Mouse (Mus musculus) kidney, adult 8-10 months (tissue): Measurements from ENCODE around the gene Mapre1.
A peak's percentile ranks its signal among the peaks of the same experiment; 100 is the strongest.

Source experiments
- DNase-seq, 2 experiments: peaks; one replicate each; pipeline ENCODE4 v3.0.0; 2022

Mapre1 gene

GRCm38 (mm10) chr2:153779394-153779981 is 38.4 kb downstream of the Mapre1 start, which contains the start of gene Efcab8:
Gene Efcab8 (plus strand): TSS chr2:153779931.
- DNase-seq = no peak

- DNase-seq = no peak
Observed at GRCm38 (mm10) chr2:153781181-153781580, 40.1 kb downstream of the Mapre1 start.

- no peak for DNase-seq
Observed at GRCm38 (mm10) chr2:153784668-153785067, 43.6 kb downstream of the Mapre1 start.

GRCm38 (mm10) chr2:153793366-153793765 is 52.3 kb downstream of the Mapre1 start:
- no peak for DNase-seq

- peak in 1 of 2 experiments; percentile 16 for DNase-seq
Observed at GRCm38 (mm10) chr2:153795090-153795489, 54.0 kb downstream of the Mapre1 start.

- DNase-seq = peak; percentile 7 to 59
Observed at GRCm38 (mm10) chr2:153807464-153807863, 66.4 kb downstream of the Mapre1 start.

- DNase-seq = no peak
Observed at GRCm38 (mm10) chr2:153808146-153808545, 67.1 kb downstream of the Mapre1 start.

GRCm38 (mm10) chr2:153808841-153809240 is 67.8 kb downstream of the Mapre1 start:
- no peak for DNase-seq

GRCm38 (mm10) chr2:153809921-153810320 is 68.8 kb downstream of the Mapre1 start:
- no peak for DNase-seq

- no peak for DNase-seq
Observed at GRCm38 (mm10) chr2:153822005-153822543, 81.0 kb downstream of the Mapre1 start.
